Mouse (Mus musculus) left cerebral cortex, adult 2 months (tissue): ENCODE measurements around the gene Srp9. TPM values are rescaled to one million over a fixed set of nuclear protein-coding genes. Genes with fewer than 3 reads are reported as not detected.
A peak's percentile ranks its signal among the peaks of the same experiment; 100 is the strongest.

Experiments used
- DNase-seq, 2 experiments: peaks; one replicate each; pipeline ENCODE4 v3.0.0; 2021 to 2022; ENCODE audit warnings: low spot score in 2 of 2, mixed read lengths in 1 of 2; ENCODE audit errors: extremely low spot score in 1 of 2
- H3K27ac ChIP-seq: fragments of 200-600 bp; 2 replicates; pipeline ENCODE4 v1.8.1; 2022
- H3K4me3 ChIP-seq: fragments of 200-600 bp; 2 replicates; pipeline ENCODE4 v1.8.1; 2022
- CTCF ChIP-seq: fragments of 200-600 bp; IDR thresholded peaks from 2 replicates; pipeline ENCODE4 v1.8.1; 2022; ENCODE audit warnings: antibody characterized with exemption, mild to moderate bottlenecking, moderate library complexity
- intact Hi-C: fragments of 180-260 bp; cut with DNase I; formaldehyde crosslinking; loops from one replicate; pipeline ENCODE4 v1.15.1; 2025
- total RNA-seq, 2 experiments: library from RNA; stranded (reverse); gene quantifications; 2 replicates each; pipeline ENCODE4 v1.2.3; 2021

Gene Srp9
- total RNA-seq, 2 experiments from 2014 or later = 64.5 to 67.1 TPM

DNA sequence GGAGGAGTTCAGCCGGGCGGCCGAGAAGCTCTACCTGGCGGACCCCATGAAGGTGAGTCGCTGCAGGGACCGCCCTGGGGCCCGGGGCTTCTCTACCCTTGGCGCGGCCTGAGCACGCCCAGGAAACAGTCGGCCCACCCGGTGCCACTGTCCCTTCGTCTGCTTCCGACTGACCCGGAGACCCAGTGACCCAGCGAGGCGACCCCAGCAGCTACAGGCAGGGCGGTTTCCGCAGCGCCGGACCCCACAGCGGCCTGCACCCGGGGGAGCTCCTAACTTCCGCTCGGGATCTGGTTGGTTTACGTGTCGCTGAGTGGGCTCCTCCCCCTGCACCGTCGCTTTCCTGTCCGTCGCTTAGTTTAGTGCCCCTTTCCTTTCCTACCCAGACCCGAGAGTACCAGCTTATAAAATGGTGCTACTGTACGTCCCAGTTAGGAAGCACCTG, 409 bp downstream of the Srp9 start:
- H3K27ac ChIP-seq = peak overlapping the region; percentile 95
- peak overlapping the region; percentile 96 for H3K4me3 ChIP-seq
- intact Hi-C loops = loop anchor here (5.0 kb wide), 1 partner anchor 412 kb away; no protein-coding TSS in a partner anchor
- DNase-seq = peak; percentile 74 to 80
- no peak for TF ChIP-seq CTCF

DNA sequence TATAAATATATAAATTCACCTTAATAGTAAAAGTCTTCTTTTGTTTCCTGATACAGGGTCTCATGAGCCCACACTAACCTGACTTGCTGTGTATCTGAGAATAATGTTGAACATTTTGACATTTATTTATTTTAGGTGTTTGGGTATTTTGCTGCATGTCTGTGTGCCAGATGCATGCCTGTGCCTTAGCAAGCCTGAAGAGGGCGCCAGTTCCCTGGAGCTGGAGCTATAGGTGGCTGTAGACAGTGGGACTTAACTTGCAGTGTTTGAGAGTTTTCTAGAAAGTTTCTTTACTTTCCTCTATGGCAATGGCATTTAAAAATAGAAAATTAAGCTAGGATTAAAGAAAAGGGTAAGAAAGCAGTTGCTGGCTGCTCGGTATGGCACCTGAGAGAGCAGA, 6.3 kb downstream of the Srp9 start:
- DNase-seq = no peak
- intact Hi-C loops = no loop called here
- peak; percentile 65 for TF ChIP-seq CTCF

DNA sequence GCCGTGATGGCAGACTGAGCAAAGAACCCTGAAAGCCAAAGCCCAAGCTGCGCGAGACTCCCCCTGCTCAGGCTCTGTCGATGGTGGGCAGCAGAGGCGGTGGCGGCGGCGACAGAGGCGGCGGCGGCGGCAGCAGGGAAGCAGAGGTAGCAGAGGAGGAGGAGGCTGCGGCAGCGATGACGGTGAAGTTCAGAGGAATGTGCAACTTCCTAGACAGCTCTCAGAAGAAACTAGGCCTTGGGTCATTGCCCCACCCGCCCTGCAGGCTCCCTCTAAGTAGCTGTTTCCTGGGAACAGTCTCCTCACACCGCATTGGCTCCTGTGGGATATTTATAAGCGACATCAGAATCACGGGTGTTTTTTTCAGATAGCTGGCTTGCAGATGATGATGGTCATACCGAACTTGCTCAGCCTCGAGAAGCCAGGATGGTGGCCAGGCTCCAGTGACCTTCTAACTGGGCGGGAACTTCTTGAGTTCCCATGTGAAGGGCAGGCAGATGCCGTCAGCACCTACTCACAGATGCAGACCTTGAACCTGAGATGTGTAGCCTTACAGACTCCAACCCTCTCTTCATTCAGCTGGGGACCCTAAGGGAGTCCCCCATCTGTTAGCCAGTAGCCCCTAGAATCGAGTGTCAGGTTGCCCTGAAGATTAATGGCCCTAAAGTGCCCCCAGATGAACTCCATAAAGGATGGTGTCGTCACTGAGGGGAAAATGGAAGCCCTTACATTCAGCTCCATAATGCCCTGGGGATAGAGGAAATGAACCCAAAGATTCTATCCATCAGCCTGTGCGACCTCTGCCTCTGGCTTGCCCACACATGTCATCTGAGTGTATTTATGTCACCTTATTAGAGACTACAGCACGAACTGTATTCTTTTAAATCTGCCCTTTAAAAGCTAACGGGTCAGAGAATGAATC, 12.9 kb downstream of the Srp9 start:
- TF ChIP-seq CTCF = no peak
- intact Hi-C loops = loop anchor here (5.0 kb wide), 1 partner anchor 400 kb away; no protein-coding TSS in a partner anchor
- DNase-seq = no peak
- no peak overlapping the region for H3K4me3 ChIP-seq
- H3K27ac ChIP-seq = no peak overlapping the region

More for the DNA sequence above, 6.3 kb downstream of the Srp9 start:
- Histone ChIP-seq H3K27ac (no peak overlapping the region), H3K4me3 (no peak overlapping the region)

DNA sequence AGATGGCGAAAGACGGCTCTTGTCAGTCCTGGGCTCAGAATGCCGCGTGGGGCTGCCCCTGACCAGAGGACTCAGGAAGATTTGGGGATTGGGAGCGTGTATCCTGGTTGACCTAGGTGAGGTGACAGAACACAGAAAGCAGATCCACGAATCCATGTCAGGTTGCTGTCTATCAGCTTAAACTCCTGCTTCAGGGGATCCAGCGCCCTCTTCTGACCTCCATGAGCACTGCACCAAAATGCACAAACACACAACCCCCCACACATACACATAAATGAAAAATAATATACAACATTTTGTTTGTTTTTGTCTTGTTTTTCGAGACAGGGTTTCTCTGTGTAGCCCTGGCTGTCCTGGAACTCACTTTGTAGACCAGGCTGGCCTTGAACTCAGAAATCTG, 13.6 kb downstream of the Srp9 start:
- Histone ChIP-seq H3K4me3 (no peak overlapping the region), H3K27ac (no peak overlapping the region)
- intact Hi-C loops = loop anchor here (5.0 kb wide), 1 partner anchor 399 kb away; no protein-coding TSS in a partner anchor
- DNase-seq = no peak
- no peak; the same call in 1 of the 2 replicates for TF ChIP-seq CTCF

DNA sequence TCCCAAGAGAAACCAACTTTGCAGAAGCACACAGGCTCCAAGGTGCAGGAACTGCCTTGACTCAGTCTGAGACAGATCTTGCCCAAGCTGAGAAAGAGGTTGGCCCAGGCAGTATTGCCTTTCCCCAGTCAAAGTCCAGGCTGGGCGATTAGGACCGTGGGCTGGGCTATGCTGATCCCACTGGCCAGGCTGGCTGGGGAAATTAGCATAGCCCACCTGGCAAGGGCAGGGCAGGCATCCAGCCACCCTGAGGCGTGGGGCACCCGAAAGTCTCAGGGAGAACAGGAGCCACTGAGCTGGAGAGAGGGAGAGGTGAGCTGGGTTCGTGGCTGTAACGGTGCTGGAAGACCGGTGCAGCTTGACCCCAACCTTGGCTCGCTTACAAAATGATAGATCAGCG, 15.4 kb downstream of the Srp9 start:
- no peak for TF ChIP-seq CTCF
- intact Hi-C loops = loop anchor here (5.0 kb wide), 1 partner anchor 397 kb away; no protein-coding TSS in a partner anchor
- no peak for DNase-seq
- no peak overlapping the region for H3K4me3 ChIP-seq
- H3K27ac ChIP-seq = no peak overlapping the region

DNA sequence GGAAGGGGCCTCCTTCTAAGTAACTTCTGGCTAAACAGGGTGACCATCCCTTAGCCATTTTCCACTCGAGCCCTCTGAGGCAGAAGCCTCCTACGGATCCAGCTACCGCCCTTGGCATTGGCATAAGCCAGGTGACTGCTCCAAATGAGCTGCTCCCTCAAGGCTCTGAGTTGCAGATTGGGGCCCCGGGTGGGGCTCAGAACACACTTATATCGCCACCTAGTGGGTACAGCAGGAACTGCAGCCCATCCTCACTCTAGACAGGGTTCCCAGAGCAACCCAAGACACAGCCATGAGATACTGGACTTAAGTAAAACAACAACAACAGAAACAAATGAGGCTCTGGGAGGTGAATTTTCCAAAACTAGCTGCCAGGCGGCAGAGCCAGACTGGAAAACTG, 15.8 kb downstream of the Srp9 start:
- intact Hi-C loops = no loop called here
- TF ChIP-seq CTCF = no peak; the same call in none of the 2 replicates
- Histone ChIP-seq H3K4me3 (no peak overlapping the region), H3K27ac (no peak overlapping the region)
- peak; percentile 74 to 78 for DNase-seq

DNA sequence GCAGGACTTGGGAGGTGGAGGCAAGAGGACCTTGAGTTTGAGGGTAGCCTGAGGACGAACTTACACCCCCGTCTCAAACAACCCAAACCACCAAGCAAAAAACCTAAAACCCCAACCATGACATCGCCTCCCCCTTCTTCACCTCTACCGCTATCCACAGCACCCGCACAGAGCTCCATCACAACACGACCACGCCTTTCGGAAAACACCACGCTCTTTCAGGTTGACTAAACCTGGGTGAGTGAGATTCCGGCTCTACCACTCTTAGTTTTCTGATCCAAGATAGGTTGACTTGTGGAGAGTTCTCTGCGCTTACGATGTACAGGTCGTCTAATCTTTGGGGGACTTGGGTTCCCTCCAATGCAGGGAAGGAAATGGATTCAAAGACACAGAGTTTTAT, 18.2 kb downstream of the Srp9 start:
- Histone ChIP-seq H3K27ac (no peak overlapping the region), H3K4me3 (no peak overlapping the region)
- TF ChIP-seq CTCF = no peak
- no peak for DNase-seq
- intact Hi-C loops = no loop called here

DNA sequence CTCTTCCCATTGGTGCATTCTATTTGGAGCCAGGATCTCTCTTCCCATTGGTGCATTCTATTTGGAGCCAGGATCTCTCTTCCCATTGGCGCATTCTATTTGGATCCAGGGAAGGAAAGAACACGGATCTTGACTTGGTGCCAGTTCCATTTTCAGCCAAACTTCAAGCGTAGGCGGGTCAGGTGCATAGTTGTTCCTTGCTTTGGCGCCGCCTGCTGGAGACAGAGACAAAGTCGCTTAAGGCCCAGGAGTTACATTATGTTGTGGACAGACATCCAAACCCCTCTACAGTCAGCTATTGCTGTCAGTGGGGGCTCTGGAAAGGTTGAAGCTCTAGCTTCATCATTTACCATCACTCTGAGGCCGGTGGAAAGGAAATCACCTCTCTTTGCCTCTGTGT, 18.8 kb downstream of the Srp9 start:
- Histone ChIP-seq H3K27ac (no peak overlapping the region), H3K4me3 (no peak overlapping the region)
- no peak; the same call in 1 of the 2 replicates for TF ChIP-seq CTCF
- intact Hi-C loops = no loop called here
- no peak for DNase-seq

DNA sequence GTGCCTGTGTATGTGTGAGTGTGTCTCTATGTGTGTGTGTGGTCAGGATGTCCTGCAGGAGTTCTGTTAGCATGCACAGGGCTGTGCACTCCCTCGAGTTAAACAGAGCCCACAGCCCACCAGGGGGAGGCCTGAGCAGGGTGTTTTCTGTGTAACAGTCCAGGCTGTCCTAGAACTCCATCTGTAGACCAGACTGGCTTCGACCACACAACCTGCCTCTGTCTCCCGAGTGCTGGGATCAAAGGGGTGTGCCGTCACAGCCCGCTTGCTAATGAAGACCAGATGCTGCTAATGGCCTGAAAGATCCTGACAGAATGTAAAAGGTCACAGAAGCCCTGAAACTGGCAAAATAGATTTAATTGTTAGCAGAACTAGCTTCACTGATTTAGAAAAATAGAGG, 21.0 kb downstream of the Srp9 start:
- DNase-seq = no peak
- TF ChIP-seq CTCF = no peak
- intact Hi-C loops = no loop called here
- Histone ChIP-seq H3K4me3 (no peak overlapping the region), H3K27ac (no peak overlapping the region)

DNA sequence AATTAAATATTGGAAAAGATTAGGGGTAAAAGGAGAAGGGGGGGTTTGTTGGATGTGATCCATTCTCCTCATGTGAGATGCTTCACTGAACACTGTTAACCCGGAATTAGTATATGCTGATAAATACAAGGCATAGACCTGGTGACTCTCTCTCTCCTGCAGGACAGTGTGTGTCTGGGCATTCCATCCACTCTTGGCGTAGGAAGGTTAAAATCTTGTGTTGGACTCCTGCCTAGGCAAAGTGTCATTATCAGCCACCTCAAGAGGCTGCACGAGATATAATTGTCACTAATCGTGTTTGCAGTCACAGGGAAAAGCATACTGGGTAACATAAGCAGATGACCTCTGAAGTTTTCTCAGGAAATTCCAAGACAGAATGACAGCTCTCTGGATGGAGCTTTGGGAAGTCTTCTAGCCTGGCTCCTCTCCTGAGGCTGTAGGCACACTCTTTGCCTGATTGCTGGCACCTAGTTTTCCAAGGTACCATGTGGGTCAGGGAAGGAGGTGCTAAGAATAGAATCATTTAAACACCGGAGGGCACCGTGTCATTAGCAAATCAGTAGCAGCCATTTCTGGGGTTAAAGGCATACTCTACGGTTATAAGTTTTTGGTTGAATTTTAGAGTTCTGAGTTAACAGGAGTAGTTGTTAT, 24.5 kb downstream of the Srp9 start:
- TF ChIP-seq CTCF = no peak
- intact Hi-C loops = no loop called here
- no peak for DNase-seq

DNA sequence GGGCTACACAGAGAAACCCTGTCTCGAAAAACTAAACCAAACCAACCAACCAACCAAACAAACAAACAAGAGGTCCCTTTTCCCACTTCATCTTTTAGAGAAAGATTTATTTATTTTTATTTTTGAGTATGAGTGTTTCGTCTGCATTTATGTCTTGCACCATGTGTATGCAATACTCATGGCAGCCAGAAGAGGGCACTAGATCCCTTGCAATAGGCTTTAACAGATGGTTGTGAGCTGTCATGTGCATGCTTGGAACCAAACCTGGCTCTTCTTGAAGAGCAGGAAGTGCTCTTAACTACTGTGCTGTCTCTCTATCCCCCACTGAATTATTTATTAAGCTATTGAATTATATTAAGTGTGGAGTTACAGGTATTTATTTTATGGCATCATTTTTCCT, 25.4 kb downstream of the Srp9 start:
- Histone ChIP-seq H3K27ac (no peak overlapping the region), H3K4me3 (no peak overlapping the region)
- intact Hi-C loops = no loop called here
- DNase-seq = no peak
- peak; percentile 30 for TF ChIP-seq CTCF

More for the DNA sequence above, 24.5 kb downstream of the Srp9 start:
- Histone ChIP-seq H3K27ac (no peak overlapping the region), H3K4me3 (no peak overlapping the region)

DNA sequence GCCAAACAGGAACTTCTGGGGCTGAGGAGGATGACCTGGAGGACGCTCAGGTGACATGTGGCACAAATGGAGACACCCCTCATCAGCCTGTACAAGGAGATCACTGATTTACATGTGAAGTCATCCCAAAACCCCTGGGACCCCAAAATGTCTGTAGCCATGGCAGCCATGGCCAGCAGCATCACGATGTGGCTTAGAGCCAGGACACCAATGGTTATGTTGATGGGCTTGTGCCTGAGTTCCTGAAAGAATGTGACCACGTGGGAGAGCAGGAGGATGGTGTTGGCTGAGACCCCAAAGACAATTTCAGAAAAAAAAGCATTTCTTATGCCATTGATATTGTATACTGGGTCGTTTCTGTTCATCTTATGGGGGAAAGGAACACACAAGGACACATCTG, 33.2 kb downstream of the Srp9 start:
- TF ChIP-seq CTCF = no peak
- Histone ChIP-seq H3K27ac (no peak overlapping the region), H3K4me3 (no peak overlapping the region)
- intact Hi-C loops = no loop called here
- no peak for DNase-seq
